Mouse (Mus musculus): ENCODE measurements around the gene Ube2d1. TPM values are rescaled to one million over a fixed set of nuclear protein-coding genes. Genes with fewer than 3 reads are reported as not detected.

Gene Ube2d1
- total RNA-seq, 2 experiments from 2014 or later: 6.4 to 21.1 TPM

- ATAC-seq (replicated peaks; ENCODE audit: low FRiP score, poor library complexity, severe bottlenecking): no peak
Observed at GRCm38 (mm10) chr10:71291801-71292200, 6.7 kb upstream of the Ube2d1 start.

- no peak for ATAC-seq (replicated peaks; ENCODE audit: low FRiP score, poor library complexity, severe bottlenecking)
Observed at GRCm38 (mm10) chr10:71291179-71291661, 6.2 kb upstream of the Ube2d1 start.

GRCm38 (mm10) chr10:71284511-71285125 lies 444 bp downstream of the Ube2d1 start:
- ATAC-seq (replicated peaks; ENCODE audit: low FRiP score, poor library complexity, severe bottlenecking): no peak

GRCm38 (mm10) chr10:71284131-71284510 lies 941 bp downstream of the Ube2d1 start:
- ATAC-seq (replicated peaks; ENCODE audit: low FRiP score, poor library complexity, severe bottlenecking): no peak

- no peak for ATAC-seq (replicated peaks; ENCODE audit: low FRiP score, poor library complexity, severe bottlenecking)
Observed at GRCm38 (mm10) chr10:71273008-71273739, 11.9 kb downstream of the Ube2d1 start.

GRCm38 (mm10) chr10:71267973-71268372 lies 17.1 kb downstream of the Ube2d1 start:
- ATAC-seq (replicated peaks; ENCODE audit: low FRiP score, poor library complexity, severe bottlenecking): no peak

- ATAC-seq (replicated peaks; ENCODE audit: low FRiP score, poor library complexity, severe bottlenecking): no peak
Observed at GRCm38 (mm10) chr10:71267511-71267910, 17.6 kb downstream of the Ube2d1 start.

GRCm38 (mm10) chr10:71265067-71265466 lies 20.0 kb downstream of the Ube2d1 start:
- no peak for ATAC-seq (replicated peaks; ENCODE audit: low FRiP score, poor library complexity, severe bottlenecking)

- no peak for ATAC-seq (replicated peaks; ENCODE audit: low FRiP score, poor library complexity, severe bottlenecking)
Observed at GRCm38 (mm10) chr10:71261637-71262036, 23.4 kb downstream of the Ube2d1 start.

- ATAC-seq (replicated peaks; ENCODE audit: low FRiP score, poor library complexity, severe bottlenecking): no peak
Observed at GRCm38 (mm10) chr10:71258943-71259342, 26.1 kb downstream of the Ube2d1 start.

- no peak for ATAC-seq (replicated peaks; ENCODE audit: low FRiP score, poor library complexity, severe bottlenecking)
Observed at GRCm38 (mm10) chr10:71258516-71258915, 26.5 kb downstream of the Ube2d1 start.

GRCm38 (mm10) chr10:71253147-71253546 lies 31.9 kb downstream of the Ube2d1 start:
- no peak for ATAC-seq (replicated peaks; ENCODE audit: low FRiP score, poor library complexity, severe bottlenecking)

- no peak for ATAC-seq (replicated peaks; ENCODE audit: low FRiP score, poor library complexity, severe bottlenecking)
Observed at GRCm38 (mm10) chr10:71252421-71252820, 32.6 kb downstream of the Ube2d1 start.

- ATAC-seq (replicated peaks; ENCODE audit: low FRiP score, poor library complexity, severe bottlenecking): no peak
Observed at GRCm38 (mm10) chr10:71251846-71252245, 33.2 kb downstream of the Ube2d1 start.

GRCm38 (mm10) chr10:71251256-71251655 lies 33.8 kb downstream of the Ube2d1 start:
- no peak for ATAC-seq (replicated peaks; ENCODE audit: low FRiP score, poor library complexity, severe bottlenecking)

- no peak for ATAC-seq (replicated peaks; ENCODE audit: low FRiP score, poor library complexity, severe bottlenecking)
Observed at GRCm38 (mm10) chr10:71250472-71250871, 34.6 kb downstream of the Ube2d1 start.

- ATAC-seq (replicated peaks; ENCODE audit: low FRiP score, poor library complexity, severe bottlenecking): no peak
Observed at GRCm38 (mm10) chr10:71249086-71249880, 35.8 kb downstream of the Ube2d1 start.

- no peak for ATAC-seq (replicated peaks; ENCODE audit: low FRiP score, poor library complexity, severe bottlenecking)
Observed at GRCm38 (mm10) chr10:71246956-71247355, 38.1 kb downstream of the Ube2d1 start.

GRCm38 (mm10) chr10:71239479-71240120 lies 45.5 kb downstream of the Ube2d1 start:
- no peak for ATAC-seq (replicated peaks; ENCODE audit: low FRiP score, poor library complexity, severe bottlenecking)

- no peak for ATAC-seq (replicated peaks; ENCODE audit: low FRiP score, poor library complexity, severe bottlenecking)
Observed at GRCm38 (mm10) chr10:71238240-71238554, 46.9 kb downstream of the Ube2d1 start, which contains the start of gene Tfam. Tfam (minus strand) TSS chr10:71238280.

Measured in erythroblast, adult 5-6 weeks (primary cell).